Mouse (Mus musculus): ENCODE results near the gene Kif22.

DNA sequence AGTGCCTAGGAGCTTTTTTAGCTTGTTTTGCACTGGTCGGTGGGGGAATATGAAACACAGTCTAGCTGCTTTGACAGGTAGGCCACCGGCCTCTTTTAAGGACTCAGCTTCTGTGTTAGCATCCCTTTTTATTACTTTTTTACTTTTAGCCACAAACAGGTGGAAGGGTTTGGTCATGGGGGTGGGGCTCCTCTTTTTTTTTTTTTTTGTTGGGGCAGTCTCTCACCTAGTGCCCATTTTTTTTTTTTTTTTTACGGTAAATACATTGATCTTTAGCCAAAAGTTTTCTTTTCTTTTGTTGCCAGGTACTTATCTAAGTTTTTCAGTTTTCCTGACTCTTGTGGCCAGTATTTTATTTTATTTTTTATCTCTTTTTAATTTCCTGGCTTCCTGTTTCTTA is 45.8 kb upstream of the Kif22 start:
- TF ChIP-seq CTCF (IDR thresholded peaks at IDR 0.05; ENCODE audit: borderline replicate concordance, control insufficient read depth, extremely low read depth, insufficient read depth, low read length, poor library complexity) = no peak
- TF ChIP-seq POLR2A (IDR thresholded peaks at IDR 0.05; ENCODE audit: control insufficient read depth, extremely low read depth, insufficient read depth, low read length, poor library complexity) = no peak

Measured in thymus, adult 2 months (tissue).